Mouse (Mus musculus): ENCODE measurements around the gene C530008M17Rik. TPM values are rescaled to one million over a fixed set of nuclear protein-coding genes. Genes with fewer than 3 reads are reported as not detected.
"Not testable (repeated sequence)": the region's sequence is repeated elsewhere in the genome, so short reads cannot be mapped to it uniquely, and the experiment has no call there.

C530008M17Rik gene
- polyA plus RNA-seq, 1 experiment from 2014 or later: 63.6 TPM

GRCm38 (mm10) chr5:76904713-76905404 lies 248.5 kb downstream of the C530008M17Rik start:
- Histone ChIP-seq H3K4me1 (ENCODE audit: control insufficient read depth, insufficient read depth, low read length) (peaks cover 4% of the 10 kb centered on the region; the same call in 1 of the 2 replicates), H3K9ac (replicated peaks; ENCODE audit: low read depth, low read length) (peak overlapping the region; percentile 80), H3K27ac (ENCODE audit: low read depth, low read length) (peak overlapping the region; percentile 91), H3K9me3 (ENCODE audit: control insufficient read depth, low read length) (no peaks in the 10 kb centered on the region), H3K36me3 (ENCODE audit: control insufficient read depth, insufficient read depth, low read length) (no peaks in the 10 kb centered on the region), H3K27me3 (ENCODE audit: control insufficient read depth, insufficient read depth, low read length) (no peaks in the 10 kb centered on the region), H3K4me2 (ENCODE audit: low read depth, low read length) (peak overlapping the region; percentile 50), H3K4me3 (ENCODE audit: low read depth, low read length) (peak overlapping the region; percentile 70)
- peak; percentile 57 for ATAC-seq (ENCODE audit: low read depth)
- WGBS: 1% methylated on average over 19 of the region's 19 CpGs

- under 1% methylated on average over 47 of the region's 47 CpGs for WGBS
Measured at GRCm38 (mm10) chr5:76905405-76906154, 249.3 kb downstream of the C530008M17Rik start, which contains the start of gene Aasdh. Aasdh (minus strand) TSS chr5:76905514.

GRCm38 (mm10) chr5:76906155-76906499 lies 249.8 kb downstream of the C530008M17Rik start:
- no peaks in the 10 kb centered on the region for H3K9me3 ChIP-seq (ENCODE audit: control insufficient read depth, low read length)
- peak overlapping the region; percentile 91 for H3K27ac ChIP-seq (ENCODE audit: low read depth, low read length)
- H3K36me3 ChIP-seq (ENCODE audit: control insufficient read depth, insufficient read depth, low read length): no peaks in the 10 kb centered on the region
- H3K4me1 ChIP-seq (ENCODE audit: control insufficient read depth, insufficient read depth, low read length): peaks cover 4% of the 10 kb centered on the region; the same call in 1 of the 2 replicates
- H3K4me2 ChIP-seq (ENCODE audit: low read depth, low read length): peak overlapping the region; percentile 85
- no peaks in the 10 kb centered on the region for H3K27me3 ChIP-seq (ENCODE audit: control insufficient read depth, insufficient read depth, low read length)
- H3K9ac ChIP-seq (replicated peaks; ENCODE audit: low read depth, low read length): peak overlapping the region; percentile 80
- WGBS: 37% methylated on average over 3 of the region's 3 CpGs
- no peak for ATAC-seq (ENCODE audit: low read depth)
- H3K4me3 ChIP-seq (ENCODE audit: low read depth, low read length): peak overlapping the region; percentile 70

More at GRCm38 (mm10) chr5:76905405-76906154, 249.3 kb downstream of the C530008M17Rik start, which contains the start of gene Aasdh:
- Histone ChIP-seq H3K27ac (ENCODE audit: low read depth, low read length) (peak within 1 kb of the TSS; percentile 91), H3K4me3 (ENCODE audit: low read depth, low read length) (peak within 1 kb of the TSS; percentile 70), H3K9me3 (ENCODE audit: control insufficient read depth, low read length) (no peaks in the 10 kb centered on the region), H3K36me3 (ENCODE audit: control insufficient read depth, insufficient read depth, low read length) (no peaks in the 10 kb centered on the region), H3K27me3 (ENCODE audit: control insufficient read depth, insufficient read depth, low read length) (no peaks in the 10 kb centered on the region), H3K9ac (replicated peaks; ENCODE audit: low read depth, low read length) (peak within 1 kb of the TSS; percentile 80), H3K4me2 (ENCODE audit: low read depth, low read length) (peak within 1 kb of the TSS; percentile 85), H3K4me1 (ENCODE audit: control insufficient read depth, insufficient read depth, low read length) (peaks cover 4% of the 10 kb centered on the region; the same call in 1 of the 2 replicates)
- peak; percentile 98 for ATAC-seq (ENCODE audit: low read depth)

- 85% methylated on average over 3 of the region's 3 CpGs for WGBS
- H3K36me3 ChIP-seq (ENCODE audit: control insufficient read depth, insufficient read depth, low read length): peaks cover 6% of the 10 kb centered on the region
- H3K4me2 ChIP-seq (ENCODE audit: low read depth, low read length): no peak overlapping the region
- peaks cover 3% of the 10 kb centered on the region; the same call in 1 of the 2 replicates for H3K4me1 ChIP-seq (ENCODE audit: control insufficient read depth, insufficient read depth, low read length)
- no peak overlapping the region for H3K27ac ChIP-seq (ENCODE audit: low read depth, low read length)
- no peak overlapping the region for H3K9ac ChIP-seq (replicated peaks; ENCODE audit: low read depth, low read length)
- no peaks in the 10 kb centered on the region for H3K9me3 ChIP-seq (ENCODE audit: control insufficient read depth, low read length)
- H3K27me3 ChIP-seq (ENCODE audit: control insufficient read depth, insufficient read depth, low read length): no peaks in the 10 kb centered on the region
- no peak for ATAC-seq (ENCODE audit: low read depth)
- H3K4me3 ChIP-seq (ENCODE audit: low read depth, low read length): no peak overlapping the region
Measured at GRCm38 (mm10) chr5:76910807-76911206, 254.5 kb downstream of the C530008M17Rik start.

GRCm38 (mm10) chr5:76912522-76912921 lies 256.2 kb downstream of the C530008M17Rik start:
- not testable (repeated sequence) for H3K27ac ChIP-seq (ENCODE audit: low read depth, low read length); H3K4me2 ChIP-seq (ENCODE audit: low read depth, low read length); H3K9ac ChIP-seq (replicated peaks; ENCODE audit: low read depth, low read length); H3K4me1 ChIP-seq (ENCODE audit: control insufficient read depth, insufficient read depth, low read length); H3K9me3 ChIP-seq (ENCODE audit: control insufficient read depth, low read length); H3K4me3 ChIP-seq (ENCODE audit: low read depth, low read length); H3K36me3 ChIP-seq (ENCODE audit: control insufficient read depth, insufficient read depth, low read length); H3K27me3 ChIP-seq (ENCODE audit: control insufficient read depth, insufficient read depth, low read length); ATAC-seq (ENCODE audit: low read depth)
- 91% methylated on average over 5 of the region's 5 CpGs for WGBS

- H3K4me2 ChIP-seq (ENCODE audit: low read depth, low read length): no peak overlapping the region
- H3K27ac ChIP-seq (ENCODE audit: low read depth, low read length): no peak overlapping the region
- no peak overlapping the region for H3K9ac ChIP-seq (replicated peaks; ENCODE audit: low read depth, low read length)
- 74% methylated on average over 4 of the region's 4 CpGs for WGBS
- H3K4me1 ChIP-seq (ENCODE audit: control insufficient read depth, insufficient read depth, low read length): no peaks in the 10 kb centered on the region
- H3K36me3 ChIP-seq (ENCODE audit: control insufficient read depth, insufficient read depth, low read length): peaks cover 4% of the 10 kb centered on the region; the same call in 1 of the 2 replicates
- no peaks in the 10 kb centered on the region for H3K9me3 ChIP-seq (ENCODE audit: control insufficient read depth, low read length)
- no peaks in the 10 kb centered on the region for H3K27me3 ChIP-seq (ENCODE audit: control insufficient read depth, insufficient read depth, low read length)
- no peak for ATAC-seq (ENCODE audit: low read depth)
- H3K4me3 ChIP-seq (ENCODE audit: low read depth, low read length): no peak overlapping the region
Measured at GRCm38 (mm10) chr5:76922833-76923232, 266.5 kb downstream of the C530008M17Rik start.

Other genes with a start within 250 kb of the C530008M17Rik start
- 1.5 and 10.4 TPM in 2 replicates for gene Gm7271, start 172.5 kb upstream of the C530008M17Rik start, polyA plus RNA-seq (2014; fragmentation: Nextera tagmentation; extraction: Ambion mirVana)
- gene Exoc1, start 127.2 kb upstream of the C530008M17Rik start, polyA plus RNA-seq (2014; fragmentation: Nextera tagmentation; extraction: Ambion mirVana): 73.4 and 77.3 TPM in 2 replicates
- gene Cep135, start 67.8 kb upstream of the C530008M17Rik start, polyA plus RNA-seq (2014; fragmentation: Nextera tagmentation; extraction: Ambion mirVana): 3.9 and 4.0 TPM in 2 replicates
- gene Aasdh, start 249.0 kb downstream of the C530008M17Rik start, polyA plus RNA-seq (2014; fragmentation: Nextera tagmentation; extraction: Ambion mirVana): 18.8 and 22.1 TPM in 2 replicates